Mouse (Mus musculus) MEL (cell line): ENCODE data around the gene Plekhg5. TPM values are rescaled to one million over a fixed set of nuclear protein-coding genes. Genes with fewer than 3 reads are reported as not detected.

Experiments
- DNase-seq: peaks from one replicate; pipeline ENCODE4 v3.0.0; 2011; ENCODE audit warnings: low read depth, low spot score
- H3K27ac ChIP-seq: 2 replicates; pipeline ENCODE4 v1.5.1; 2012; ENCODE audit warnings: low read depth, mild to moderate bottlenecking, control low read depth, low read length, moderate library complexity; ENCODE audit not compliant: control insufficient read depth
- H3K27me3 ChIP-seq, 2 experiments: fragments of 150-350 bp in 1 of 2; sonication (generic) in 1 of 2; 2 replicates each; pipeline ENCODE4 v1.6.1; 2012; ENCODE audit warnings: low read length in 2 of 2, mild to moderate bottlenecking in 2 of 2, improper control_type of control experiment in 1 of 2, moderate library complexity in 1 of 2; ENCODE audit not compliant: insufficient read depth in 2 of 2, control insufficient read depth in 1 of 2
- H3K36me3 ChIP-seq, 2 experiments: 2 replicates each; pipeline ENCODE4 v1.6.1; 2012 to 2014; ENCODE audit warnings: low read length in 2 of 2, improper control_type of control experiment in 1 of 2, inconsistent platforms in 1 of 2, mild to moderate bottlenecking in 1 of 2; ENCODE audit not compliant: insufficient read depth in 2 of 2, control insufficient read depth in 1 of 2
- H3K4me1 ChIP-seq, 2 experiments: fragments of 150-350 bp in 1 of 2; sonication (generic) in 1 of 2; 2 replicates each; pipeline ENCODE4 v1.6.1; 2012; ENCODE audit warnings: low read length in 2 of 2, improper control_type of control experiment in 1 of 2, mild to moderate bottlenecking in 1 of 2; ENCODE audit not compliant: insufficient read depth in 2 of 2, control insufficient read depth in 1 of 2
- H3K4me3 ChIP-seq, 2 experiments: fragments of 150-350 bp in 1 of 2; sonication (generic) in 1 of 2; 2 replicates each; pipeline ENCODE4 v1.5.1; 2012; ENCODE audit warnings: low read depth in 2 of 2, low read length in 2 of 2, mild to moderate bottlenecking in 2 of 2, moderate library complexity in 2 of 2, control low read depth in 1 of 2, improper control_type of control experiment in 1 of 2; ENCODE audit not compliant: control insufficient read depth in 1 of 2, insufficient read depth in 1 of 2
- H3K79me2 ChIP-seq: 2 replicates; pipeline ENCODE4 v1.6.1; 2012; ENCODE audit warnings: mild to moderate bottlenecking, low read length, moderate library complexity; ENCODE audit not compliant: control insufficient read depth, poor library complexity, insufficient read depth
- H3K9ac ChIP-seq: 2 replicates; pipeline ENCODE4 v1.6.1; 2012; ENCODE audit warnings: low read depth, mild to moderate bottlenecking, control low read depth, low read length, moderate library complexity; ENCODE audit not compliant: control insufficient read depth, poor library complexity, severe bottlenecking
- H3K9me3 ChIP-seq: fragments of 150-350 bp; sonication (generic); replicated peaks from 2 replicates; pipeline ENCODE4 v1.6.1; 2012; ENCODE audit warnings: mild to moderate bottlenecking, low read length, improper control_type of control experiment, moderate library complexity; ENCODE audit not compliant: insufficient read depth
- BHLHE40 ChIP-seq: IDR thresholded peaks from 2 replicates; pipeline ENCODE4 v1.6.1; 2012; ENCODE audit warnings: low read depth, mild to moderate bottlenecking, inconsistent platforms, low read length, improper control_type of control experiment, borderline replicate concordance
- ELF1 ChIP-seq: IDR thresholded peaks from 2 replicates; pipeline ENCODE4 v1.6.1; 2014; ENCODE audit warnings: low read depth, mild to moderate bottlenecking, inconsistent platforms, low read length, improper control_type of control experiment, moderate library complexity
- EP300 ChIP-seq, 2 experiments: IDR thresholded peaks; 2 replicates each; pipeline ENCODE4 v1.6.1; 2011; ENCODE audit warnings: improper control_type of control experiment in 2 of 2, low read length in 2 of 2, low read depth in 1 of 2, mild to moderate bottlenecking in 1 of 2
- KAT2A ChIP-seq: conservative IDR thresholded peaks from 2 replicates; pipeline ENCODE4 v1.6.1; 2012; ENCODE audit warnings: low read depth, low read length, improper control_type of control experiment, inconsistent platforms
- MAFK ChIP-seq: IDR thresholded peaks from 2 replicates; pipeline ENCODE4 v1.6.1; 2011; ENCODE audit warnings: low read depth, mild to moderate bottlenecking, low read length, improper control_type of control experiment, borderline replicate concordance
- TBP ChIP-seq: IDR thresholded peaks from 2 replicates; pipeline ENCODE4 v1.8.0; 2011; ENCODE audit warnings: low read depth, low read length, improper control_type of control experiment
- USF2 ChIP-seq, 2 experiments: IDR thresholded peaks; 2 replicates each; pipeline ENCODE4 v1.6.1; 2011 to 2012; ENCODE audit warnings: improper control_type of control experiment in 2 of 2, low read length in 2 of 2, borderline replicate concordance in 1 of 2, inconsistent platforms in 1 of 2, low read depth in 1 of 2, mild to moderate bottlenecking in 1 of 2; ENCODE audit not compliant: insufficient read depth in 1 of 2
- polyA plus RNA-seq, 2 experiments: library from polyadenylated mRNA; stranded (reverse) in 1 of 2; unstranded in 1 of 2; fragments of >175 nt in 1 of 2; fragments of >200 nt in 1 of 2; gene quantifications; 2 replicates each; pipeline versions ENCODE4 v1.2.1 to v1.2.4; 2012; ENCODE audit warnings: low replicate concordance in 2 of 2, low read depth in 1 of 2; ENCODE audit not compliant: insufficient read length in 2 of 2, insufficient read depth in 1 of 2, missing spikeins in 1 of 2
- total RNA-seq: library from RNA; depleted of rRNA; stranded (reverse); fragments of 300-350 nt; gene quantifications from 2 replicates; pipeline ENCODE4 v1.2.3, GENCODE M21; 2012

The Plekhg5 gene
- total and polyA plus RNA-seq, 3 experiments, result 10.8 to 19.6 TPM; not detected in 1

GRCm38 (mm10) chr4:152087211-152088081, 15.1 kb downstream of the Plekhg5 start:
- Histone ChIP-seq H3K36me3 (peaks cover 0 to 14% of the 10 kb centered on the region in 2 experiments; a peak in 2 of 4 replicates), H3K27ac (peak overlapping the region; percentile 32), H3K4me3 (peak overlapping the region; percentile 90 to 94), H3K9ac (peak overlapping the region; percentile 95), H3K27me3 (no peaks in the 10 kb centered on the region), H3K9me3 (no peaks in the 10 kb centered on the region), H3K4me1 (peaks cover 6 to 24% of the 10 kb centered on the region in 2 experiments), H3K79me2 (peaks cover 7% of the 10 kb centered on the region)
- TF ChIP-seq MAFK (no peak), EP300 (IDR thresholded peaks at IDR 0.05; ENCODE audit: low read depth in 1 of 2, low read length in 2 of 2) (peak in 1 of 2 experiments; percentile 55; a peak in 2 of 4 replicates)
- peak; percentile 72 for DNase-seq

GRCm38 (mm10) chr4:152088133-152088532, 15.8 kb downstream of the Plekhg5 start:
- no peaks in the 10 kb centered on the region for H3K9me3 ChIP-seq
- 0 out of 2 replicates have a peak overlapping the region, but pooled peaks have one; percentile 5 for H3K27ac ChIP-seq
- H3K4me3 ChIP-seq, result no peak overlapping the region
- TF ChIP-seq USF2 (IDR thresholded peaks at IDR 0.05; ENCODE audit: borderline replicate concordance in 1 of 2, insufficient read depth in 1 of 2, low read depth in 1 of 2, low read length in 2 of 2), result no peak
- TF ChIP-seq, all 39 proteins: peak for 0
- H3K27me3 ChIP-seq, result no peaks in the 10 kb centered on the region
- peaks cover 7% of the 10 kb centered on the region for H3K79me2 ChIP-seq
- peak; percentile 52 for DNase-seq
- H3K36me3 ChIP-seq, result peaks cover 0 to 20% of the 10 kb centered on the region in 2 experiments; a peak in 2 of 4 replicates
- peak overlapping the region; percentile 19; the same call in 1 of the 2 replicates for H3K9ac ChIP-seq
- H3K4me1 ChIP-seq, result peaks cover 11 to 31% of the 10 kb centered on the region in 2 experiments

GRCm38 (mm10) chr4:152088556-152089120, 16.3 kb downstream of the Plekhg5 start:
- Histone ChIP-seq H3K9me3 (no peaks in the 10 kb centered on the region), H3K9ac (no peak overlapping the region), H3K4me3 (no peak overlapping the region), H3K27ac (0 out of 2 replicates have a peak overlapping the region, but pooled peaks have one; percentile 5), H3K36me3 (peaks cover 0 to 25% of the 10 kb centered on the region in 2 experiments; a peak in 2 of 4 replicates), H3K4me1 (peaks cover 13 to 36% of the 10 kb centered on the region in 2 experiments), H3K79me2 (peaks cover 7% of the 10 kb centered on the region), H3K27me3 (no peaks in the 10 kb centered on the region)
- no peak for DNase-seq
- TF ChIP-seq ELF1, result no peak
- TF ChIP-seq BHLHE40, result no peak
- no peak for TF ChIP-seq TBP
- TF ChIP-seq KAT2A, result no peak
